In genomic region chr2:68430493-68430892, GRCm38 (mm10) we compare ENCODE assay signal across 8 mouse cellular contexts.
A peak's percentile ranks its signal among the peaks of the same experiment; 100 is the strongest.
DNase-seq lines count a peak whose midpoint lies in the region.

No protein-coding gene starts in this region.

- peak; percentile 24 to 33 for DNase-seq in cerebellum, postnatal 36 days
- no peak for DNase-seq in cerebellum, adult 9-11 months
- DNase-seq in spleen, adult 12 weeks (ENCODE audit: low spot score), result peak; percentile 9
- DNase-seq in spleen, postnatal 14 days (ENCODE audit: low spot score in 2 of 2), result no peak
- peak; percentile 40 for DNase-seq in lung, postnatal 10 days
- DNase-seq in thymus, postnatal 25 days, result peak; percentile 84
- no peak for DNase-seq in retina, embryonic 14.5 days (ENCODE audit: low spot score)
- no peak for DNase-seq in cerebellum, adult 11 months

Comparison
In these comparisons a context has a peak if more than half of its experiments do, and no peak if none do; other contexts are left out.
1. DNase-seq: peak in cerebellum, postnatal 36 days (2 of 2), spleen, adult 12 weeks (single experiment), lung, postnatal 10 days (single experiment) and thymus, postnatal 25 days (single experiment); none in cerebellum, adult 9-11 months (single experiment), spleen, postnatal 14 days (0 of 2), retina, embryonic 14.5 days (single experiment) and cerebellum, adult 11 months (single experiment).